Mouse (Mus musculus) gastrocnemius, postnatal 4 days (tissue): ENCODE measurements around the gene Msi2. TPM values are rescaled to one million over a fixed set of nuclear protein-coding genes. Genes with fewer than 3 reads are reported as not detected.

Experiments
- DNase-seq, 2 experiments: peaks; one replicate each; pipeline ENCODE4 v3.0.0; 2021 to 2022; ENCODE audit warnings: low spot score in 2 of 2, mixed read lengths in 2 of 2
- total RNA-seq, 2 experiments: library from RNA; stranded (reverse); gene quantifications; 2 replicates each; pipeline ENCODE4 v1.2.3; 2021

Msi2 gene
- total RNA-seq, 2 experiments from 2014 or later: 225 to 240 TPM

- DNase-seq: no peak
Measured at GRCm38 (mm10) chr11:88714127-88714526, 4.2 kb downstream of the Msi2 start.

DNA sequence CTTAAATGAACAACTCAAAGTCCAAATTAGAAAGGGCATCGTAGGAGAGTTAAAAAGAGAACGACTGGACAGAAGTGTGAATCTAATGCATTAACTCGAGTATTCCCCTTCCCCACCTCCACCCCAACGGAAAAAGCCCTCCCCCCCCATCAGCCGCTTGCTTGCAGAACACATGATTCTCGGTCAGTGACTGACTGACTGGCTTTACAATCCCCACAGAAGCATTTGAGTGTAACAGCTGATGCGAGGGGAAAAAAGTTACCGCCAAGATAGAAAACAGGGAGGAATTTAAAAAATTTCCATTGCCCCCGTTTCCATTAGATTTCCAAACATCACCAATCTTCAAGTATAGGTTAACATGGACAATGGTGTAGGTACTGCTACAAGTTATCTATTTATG, 4.8 kb downstream of the Msi2 start:
- no peak for DNase-seq

DNA sequence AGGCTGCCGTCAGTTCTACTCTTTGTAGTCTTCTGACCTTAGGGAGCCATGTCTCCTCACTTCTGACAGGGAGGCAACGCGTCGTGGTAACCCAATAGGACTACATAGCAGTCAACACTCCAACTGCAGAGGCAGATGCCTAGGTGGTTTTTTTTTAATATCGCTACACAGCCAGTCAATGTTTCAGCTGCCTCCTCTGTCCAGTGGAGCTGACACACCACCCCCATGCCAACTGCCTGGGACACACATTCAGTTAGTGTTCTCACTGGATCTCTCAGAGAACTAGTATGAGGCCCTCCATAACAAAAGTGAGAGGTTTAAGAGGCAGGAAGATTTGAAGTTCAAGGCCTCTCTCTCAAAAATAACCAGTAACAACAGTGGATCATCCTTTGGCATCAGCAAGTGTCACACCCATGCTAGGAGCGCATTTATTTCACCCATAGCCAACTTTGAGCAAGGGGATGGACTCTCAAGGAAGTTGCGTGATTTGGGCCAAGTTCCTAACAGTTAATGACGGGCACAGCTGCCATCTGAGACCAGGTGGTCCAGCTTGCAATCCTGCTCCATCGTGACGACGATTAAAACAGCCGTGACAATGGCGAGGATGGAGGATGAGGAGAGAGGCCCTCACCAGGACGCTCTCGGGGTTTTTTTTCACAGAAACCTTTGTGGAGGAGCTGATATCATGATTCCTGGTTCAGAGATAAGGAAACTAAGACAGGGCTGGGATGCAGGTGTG, 8.3 kb downstream of the Msi2 start:
- DNase-seq: no peak

DNA sequence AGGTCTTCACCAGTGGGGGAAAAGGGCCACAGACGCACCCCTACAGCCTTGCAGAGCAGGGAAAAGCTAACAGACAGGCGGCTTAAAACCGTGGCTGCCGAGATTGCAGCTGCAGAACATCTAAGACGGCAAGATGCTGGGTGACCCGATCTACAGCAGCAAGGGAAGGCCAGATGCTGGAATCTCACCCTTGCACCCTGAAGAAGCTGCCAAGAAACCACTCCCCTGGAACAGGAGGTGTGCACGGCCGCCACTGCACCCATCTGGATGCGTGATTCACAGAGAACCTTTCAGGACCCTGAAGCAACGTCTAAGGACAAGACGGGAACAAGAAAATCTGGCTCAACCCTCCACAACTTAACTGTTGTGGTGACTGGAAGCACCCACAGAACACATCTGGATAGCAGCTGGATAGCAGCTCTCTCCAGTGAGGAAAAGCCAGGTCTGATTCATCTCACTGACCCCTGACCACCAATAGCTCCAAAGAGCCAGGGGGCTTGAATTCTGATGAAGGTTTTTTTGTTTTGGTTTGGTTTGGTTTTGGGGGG, 11.0 kb downstream of the Msi2 start:
- no peak for DNase-seq

GRCm38 (mm10) chr11:88704688-88705087, 13.6 kb downstream of the Msi2 start:
- no peak for DNase-seq

GRCm38 (mm10) chr11:88703220-88703619, 15.1 kb downstream of the Msi2 start:
- no peak for DNase-seq

- no peak for DNase-seq
Measured at GRCm38 (mm10) chr11:88701976-88702659, 16.2 kb downstream of the Msi2 start.

- no peak for DNase-seq
Measured at GRCm38 (mm10) chr11:88701020-88701419, 17.3 kb downstream of the Msi2 start.

DNA sequence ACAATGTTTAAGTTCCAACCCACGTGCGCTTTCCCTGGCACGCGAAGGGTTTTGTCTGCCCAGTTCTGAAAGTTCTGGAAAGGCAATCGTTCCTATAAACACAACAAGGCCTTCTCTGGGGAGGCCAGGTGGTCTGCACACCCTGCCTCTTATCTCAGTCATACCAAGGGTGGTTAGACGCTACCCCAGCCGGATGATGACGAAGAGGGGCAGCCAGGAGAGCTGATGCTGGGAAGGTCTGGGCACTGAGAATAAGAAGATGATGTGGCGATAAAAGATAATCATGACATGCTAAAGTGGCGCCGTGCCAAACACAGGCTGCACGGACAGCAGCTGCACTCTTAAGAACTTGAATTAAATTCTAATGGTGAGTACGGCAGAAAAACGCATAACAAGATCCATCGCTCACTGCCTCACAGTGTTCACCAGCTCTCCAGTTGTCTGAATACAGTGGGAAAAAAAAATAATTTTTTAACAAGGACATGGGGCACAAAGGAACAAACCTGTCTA, 18.1 kb downstream of the Msi2 start:
- DNase-seq: no peak

GRCm38 (mm10) chr11:88693905-88694893, 24.1 kb downstream of the Msi2 start:
- DNase-seq: no peak

DNA sequence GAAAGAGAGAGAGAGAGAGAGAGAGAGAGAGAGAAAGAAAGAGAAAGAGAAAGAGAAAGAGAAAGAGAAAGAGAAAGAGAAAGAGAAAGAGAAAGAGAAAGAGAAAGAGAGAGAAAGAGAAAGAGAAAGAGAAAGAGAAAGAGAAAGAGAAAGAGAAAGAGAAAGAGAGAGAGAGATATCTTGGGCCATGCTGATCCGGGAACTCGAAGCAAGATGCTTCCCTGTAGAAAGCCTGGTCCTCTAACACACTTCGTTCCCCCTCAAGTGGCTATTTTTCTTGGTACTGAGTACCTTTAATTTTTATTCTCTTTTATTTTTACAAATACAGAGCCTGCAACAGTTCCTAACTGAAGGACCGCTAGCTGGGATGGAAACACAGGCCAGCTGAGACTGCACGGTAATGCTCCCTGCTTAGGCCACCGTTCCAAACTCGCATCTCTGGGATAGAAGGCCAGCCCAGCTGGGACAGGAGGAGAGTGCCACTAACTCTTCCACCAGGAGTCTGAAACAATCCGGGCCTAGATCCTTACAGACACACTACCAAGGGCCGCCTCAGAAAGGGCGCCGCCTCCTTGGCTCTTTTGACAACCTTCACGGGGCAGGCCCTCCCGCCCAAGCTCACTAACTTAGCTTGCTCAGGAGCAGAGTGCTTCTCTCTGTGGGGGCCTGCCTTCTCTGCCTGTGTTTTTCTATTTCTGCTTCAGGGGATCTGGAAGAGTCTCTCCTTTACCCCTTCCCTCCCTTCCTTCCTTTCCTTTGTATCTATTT, 25.1 kb downstream of the Msi2 start:
- DNase-seq: no peak

DNA sequence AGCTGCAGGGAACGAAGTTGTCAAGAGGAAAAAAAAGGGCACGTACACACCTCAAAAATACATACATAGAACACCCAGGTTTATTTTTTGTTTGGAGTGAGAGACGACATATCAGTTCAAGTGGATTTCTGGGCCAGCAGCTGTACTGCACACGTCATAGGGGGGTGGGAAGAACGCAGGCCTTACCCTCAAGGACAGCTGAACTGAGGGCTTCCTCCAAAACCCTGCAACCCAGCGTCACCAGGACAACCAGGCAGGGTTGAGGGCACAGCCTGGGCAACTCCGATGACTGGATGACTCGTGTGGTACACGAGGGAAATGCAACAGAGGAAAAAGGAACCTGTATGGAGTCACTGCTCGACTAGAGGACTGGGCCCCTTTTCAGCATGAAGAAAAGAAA, 25.9 kb downstream of the Msi2 start:
- no peak for DNase-seq

DNA sequence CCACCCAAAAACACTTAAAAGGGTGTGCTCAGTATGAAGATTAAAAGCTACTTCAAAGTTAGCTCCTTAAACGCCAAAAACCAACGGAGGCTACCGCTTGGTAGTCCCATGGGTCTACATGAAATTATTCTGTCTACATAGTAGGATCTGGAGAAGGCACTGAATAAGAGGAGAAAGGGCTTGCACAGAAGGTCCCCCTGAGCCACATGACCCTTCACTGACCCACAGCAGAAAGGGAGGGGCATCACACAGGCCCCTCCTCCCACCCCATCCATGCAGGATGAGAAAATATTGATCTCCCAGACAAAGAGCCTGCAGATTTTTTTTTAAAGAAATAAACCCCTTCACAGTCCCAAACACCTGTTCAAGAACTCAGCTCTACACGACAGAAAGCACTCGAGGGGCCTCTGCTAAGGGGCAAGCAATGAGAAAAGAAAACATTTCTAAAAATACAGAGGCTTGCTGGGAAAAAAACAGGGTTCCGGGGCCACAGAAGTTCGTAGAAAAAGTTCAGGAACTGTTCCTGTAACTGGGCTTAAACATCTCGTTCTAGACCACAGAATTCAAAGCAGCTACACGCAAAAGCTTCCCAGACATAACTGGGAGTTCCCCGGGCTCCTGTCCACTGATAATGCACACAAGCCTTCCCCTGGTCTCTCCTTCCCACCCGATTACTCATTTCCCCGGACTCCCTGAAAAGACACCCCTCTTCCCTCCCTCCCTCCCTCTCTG, 27.6 kb downstream of the Msi2 start:
- no peak for DNase-seq

DNA sequence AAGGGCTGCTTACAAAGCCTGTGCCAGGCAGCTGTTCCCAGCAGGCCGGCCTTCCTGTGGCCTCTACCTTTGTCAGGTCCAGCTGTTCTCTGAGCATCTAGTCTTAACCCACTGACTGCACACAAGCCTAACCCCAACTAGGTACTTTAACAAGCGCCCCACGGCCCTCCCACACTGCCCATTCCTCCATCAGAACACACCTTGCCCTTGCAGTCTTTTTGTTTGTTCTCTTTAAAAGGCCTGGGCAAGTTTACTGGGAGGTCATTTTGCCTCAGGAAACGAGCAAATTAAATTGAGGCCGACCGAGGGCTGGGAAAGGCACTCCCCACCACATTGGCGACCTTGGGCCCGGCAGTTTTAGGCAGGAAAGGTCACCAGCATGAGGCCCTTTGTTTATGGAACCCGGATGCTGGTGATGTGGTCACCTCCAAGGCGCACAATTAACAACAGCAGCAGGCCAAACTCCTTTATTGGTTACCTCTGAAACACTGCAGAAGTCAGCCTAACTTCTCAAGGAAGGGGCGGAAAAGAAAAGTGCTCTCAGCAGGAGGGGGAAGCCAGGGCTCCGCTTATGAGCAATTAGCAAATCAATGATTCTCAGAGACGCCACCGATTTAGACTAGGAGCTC, 28.4 kb downstream of the Msi2 start:
- DNase-seq: no peak

DNA sequence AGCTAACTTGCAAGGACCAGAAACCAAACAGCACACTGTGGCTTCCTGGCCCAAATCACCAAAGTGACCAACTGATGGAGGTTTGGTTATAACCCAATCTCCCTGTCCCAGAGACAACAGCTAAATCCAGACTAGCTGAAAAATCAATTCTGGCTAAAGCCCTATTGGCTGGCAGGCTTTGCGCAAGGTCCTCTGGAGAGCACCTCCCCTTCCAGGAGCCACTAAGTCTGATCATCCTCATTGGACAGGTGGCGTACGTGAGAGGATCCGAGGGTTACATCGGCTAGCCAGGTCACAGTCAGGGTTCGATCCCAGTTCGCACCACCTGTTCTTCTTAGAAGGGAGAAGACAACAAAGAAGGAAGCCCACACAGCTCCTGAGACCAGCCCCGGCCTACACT, 29.7 kb downstream of the Msi2 start:
- DNase-seq: no peak

DNA sequence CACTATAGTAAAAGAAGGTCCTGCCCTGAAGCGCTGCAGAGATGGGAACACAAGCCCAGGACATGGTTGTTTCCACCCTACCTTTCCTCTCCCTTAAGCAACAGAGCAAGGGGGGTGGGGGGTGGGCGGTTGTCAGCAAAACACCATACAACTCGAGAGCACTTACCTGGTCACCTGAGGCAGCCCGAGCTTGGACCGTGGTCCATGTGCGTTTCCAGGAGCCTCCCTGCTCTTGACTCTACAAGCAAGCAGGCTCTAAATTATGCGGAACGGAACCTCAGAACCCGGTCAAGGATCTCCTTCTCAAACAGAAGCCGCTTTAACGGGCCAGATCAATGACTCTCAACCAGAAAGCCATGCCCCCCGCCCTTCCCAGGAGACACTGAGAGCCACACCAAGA, 30.6 kb downstream of the Msi2 start:
- DNase-seq: no peak

GRCm38 (mm10) chr11:88687010-88687409, 31.3 kb downstream of the Msi2 start:
- DNase-seq: no peak

- no peak for DNase-seq
Measured at GRCm38 (mm10) chr11:88686061-88686460, 32.3 kb downstream of the Msi2 start.
